Mouse (Mus musculus): ENCODE measurements around the gene Hmgb1. TPM values are rescaled to one million over a fixed set of nuclear protein-coding genes. Genes with fewer than 3 reads are reported as not detected.

Gene Hmgb1
- polyA plus RNA-seq, 1 experiment, result 107 TPM

DNA sequence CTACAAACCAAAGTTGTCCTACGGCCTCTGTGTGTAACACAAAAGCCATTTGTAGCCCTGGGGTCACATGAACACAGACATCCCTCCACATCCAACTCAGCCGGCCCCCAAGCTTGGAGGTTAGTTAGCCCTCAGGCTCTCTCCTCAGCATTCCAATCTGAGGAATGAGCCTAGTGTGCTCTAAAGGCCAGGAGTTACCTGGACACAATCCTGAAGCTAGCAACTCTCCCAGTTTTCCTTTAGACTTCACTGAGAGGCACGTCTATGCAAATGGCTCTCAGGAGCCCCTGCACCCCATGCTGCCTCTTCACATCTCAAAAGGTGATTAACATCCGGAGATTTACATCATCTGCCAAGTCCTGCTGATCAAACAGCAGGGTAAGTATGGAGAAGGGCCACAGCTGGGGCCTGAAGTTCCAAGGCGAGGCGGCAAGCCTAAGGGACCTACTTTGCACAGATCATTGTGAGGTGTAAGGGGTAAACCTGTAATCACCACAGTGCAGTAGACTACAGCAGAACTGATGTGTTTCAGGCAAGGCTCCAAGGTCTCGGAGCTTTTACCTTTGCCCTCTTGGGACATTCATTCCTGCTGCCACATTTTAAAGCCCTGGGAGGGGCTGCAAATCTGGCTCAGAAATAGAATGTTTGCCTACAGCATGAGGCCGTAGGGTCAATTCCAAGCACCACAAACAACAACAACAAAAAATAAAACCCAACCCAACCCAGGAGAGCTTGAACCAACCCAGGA, 13.3 kb downstream of the Hmgb1 start:
- Histone ChIP-seq H3K27me3 (ENCODE audit: control insufficient read depth, insufficient read depth, low read length) (no peaks in the 10 kb centered on the region), H3K27ac (ENCODE audit: control insufficient read depth, insufficient read depth, low read length) (no peak overlapping the region), H3K4me1 (replicated peaks; ENCODE audit: control insufficient read depth, insufficient read depth, low read length) (0 out of 2 replicates have a peak, but pooled peaks cover 2% of the 10 kb centered on the region), H3K36me3 (ENCODE audit: control insufficient read depth, insufficient read depth, low read length) (no peaks in the 10 kb centered on the region), H3K4me3 (ENCODE audit: control insufficient read depth, insufficient read depth, low read length) (no peak overlapping the region)
- WGBS, result 96% methylated on average over 8 of the region's 8 CpGs
- no peak for TF ChIP-seq CTCF (IDR thresholded peaks at IDR 0.05; ENCODE audit: borderline replicate concordance, control insufficient read depth, extremely low read depth, insufficient read depth, low read length, poor library complexity)
- no peak for TF ChIP-seq POLR2A (IDR thresholded peaks at IDR 0.05; ENCODE audit: control insufficient read depth, extremely low read depth, insufficient read depth, low read length, poor library complexity)
- no peak for DNase-seq

DNA sequence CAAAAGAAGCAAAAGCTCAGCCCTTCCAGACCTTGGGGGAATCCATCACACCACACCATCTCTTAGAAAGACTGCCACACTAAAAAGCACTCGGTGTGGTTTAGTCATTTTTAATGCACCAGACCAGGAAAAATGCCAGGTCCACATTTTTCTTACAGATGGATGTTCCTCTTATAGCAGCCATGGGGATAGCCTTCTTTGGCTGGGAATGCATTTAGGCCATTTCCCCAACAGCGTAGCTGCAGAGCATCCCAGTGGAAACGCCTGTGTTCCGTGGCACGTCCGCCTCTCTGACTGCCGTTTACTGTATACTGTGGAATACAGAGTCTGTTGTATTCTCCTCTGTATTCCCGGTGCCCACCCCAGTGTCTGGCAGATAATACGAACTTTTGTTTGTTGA, 15.5 kb downstream of the Hmgb1 start:
- 96% methylated on average over 9 of the region's 9 CpGs for WGBS

DNA sequence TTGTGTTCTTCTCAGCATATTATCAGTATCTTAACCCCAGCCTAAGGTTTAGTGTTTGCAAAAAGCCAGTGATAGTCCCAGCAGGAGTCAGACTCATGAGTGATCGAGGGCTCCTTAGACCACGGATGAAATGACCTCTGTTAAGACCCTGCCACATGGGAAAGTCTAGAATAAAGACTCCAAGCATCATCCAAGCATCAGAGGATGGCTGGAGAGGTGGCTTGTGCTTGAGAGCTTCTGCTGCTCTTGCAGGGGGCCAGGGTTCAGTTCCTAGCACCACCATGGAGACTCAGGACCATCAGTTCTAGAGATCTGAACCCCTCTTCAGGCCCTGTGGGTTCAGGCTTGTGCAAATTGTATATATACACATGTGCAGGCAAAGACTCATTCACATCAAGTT, 16.2 kb downstream of the Hmgb1 start:
- Histone ChIP-seq H3K4me3 (ENCODE audit: control insufficient read depth, insufficient read depth, low read length) (no peak overlapping the region), H3K36me3 (ENCODE audit: control insufficient read depth, insufficient read depth, low read length) (no peaks in the 10 kb centered on the region), H3K4me1 (replicated peaks; ENCODE audit: control insufficient read depth, insufficient read depth, low read length) (no peaks in the 10 kb centered on the region), H3K27me3 (ENCODE audit: control insufficient read depth, insufficient read depth, low read length) (no peaks in the 10 kb centered on the region), H3K27ac (ENCODE audit: control insufficient read depth, insufficient read depth, low read length) (no peak overlapping the region)
- TF ChIP-seq POLR2A (IDR thresholded peaks at IDR 0.05; ENCODE audit: control insufficient read depth, extremely low read depth, insufficient read depth, low read length, poor library complexity) (no peak), CTCF (IDR thresholded peaks at IDR 0.05; ENCODE audit: borderline replicate concordance, control insufficient read depth, extremely low read depth, insufficient read depth, low read length, poor library complexity) (no peak)
- WGBS, result 92% methylated on average over 2 of the region's 2 CpGs
- DNase-seq, result no peak

More for the DNA sequence above, 15.5 kb downstream of the Hmgb1 start:
- no peak overlapping the region for H3K27ac ChIP-seq (ENCODE audit: control insufficient read depth, insufficient read depth, low read length)
- no peaks in the 10 kb centered on the region for H3K36me3 ChIP-seq (ENCODE audit: control insufficient read depth, insufficient read depth, low read length)
- H3K4me3 ChIP-seq (ENCODE audit: control insufficient read depth, insufficient read depth, low read length), result no peak overlapping the region
- H3K4me1 ChIP-seq (replicated peaks; ENCODE audit: control insufficient read depth, insufficient read depth, low read length), result 0 out of 2 replicates have a peak, but pooled peaks cover under 1% of the 10 kb centered on the region
- H3K27me3 ChIP-seq (ENCODE audit: control insufficient read depth, insufficient read depth, low read length), result no peaks in the 10 kb centered on the region
- no peak for DNase-seq
- TF ChIP-seq POLR2A (IDR thresholded peaks at IDR 0.05; ENCODE audit: control insufficient read depth, extremely low read depth, insufficient read depth, low read length, poor library complexity) (no peak), CTCF (IDR thresholded peaks at IDR 0.05; ENCODE audit: borderline replicate concordance, control insufficient read depth, extremely low read depth, insufficient read depth, low read length, poor library complexity) (no peak)

- no peaks in the 10 kb centered on the region for H3K36me3 ChIP-seq (ENCODE audit: control insufficient read depth, insufficient read depth, low read length)
- no peak overlapping the region for H3K27ac ChIP-seq (ENCODE audit: control insufficient read depth, insufficient read depth, low read length)
- H3K4me3 ChIP-seq (ENCODE audit: control insufficient read depth, insufficient read depth, low read length), result no peak overlapping the region
- TF ChIP-seq POLR2A (IDR thresholded peaks at IDR 0.05; ENCODE audit: control insufficient read depth, extremely low read depth, insufficient read depth, low read length, poor library complexity) (no peak), CTCF (IDR thresholded peaks at IDR 0.05; ENCODE audit: borderline replicate concordance, control insufficient read depth, extremely low read depth, insufficient read depth, low read length, poor library complexity) (no peak)
- 98% methylated on average over 10 of the region's 10 CpGs for WGBS
- H3K27me3 ChIP-seq (ENCODE audit: control insufficient read depth, insufficient read depth, low read length), result no peaks in the 10 kb centered on the region
- H3K4me1 ChIP-seq (replicated peaks; ENCODE audit: control insufficient read depth, insufficient read depth, low read length), result 0 out of 2 replicates have a peak, but pooled peaks cover under 1% of the 10 kb centered on the region
- DNase-seq, result no peak
Measured at GRCm38 (mm10) chr5:149166011-149166410, 18.3 kb downstream of the Hmgb1 start.

GRCm38 (mm10) chr5:149164881-149165280, 19.4 kb downstream of the Hmgb1 start:
- Histone ChIP-seq H3K4me1 (replicated peaks; ENCODE audit: control insufficient read depth, insufficient read depth, low read length) (peaks cover 9% of the 10 kb centered on the region), H3K36me3 (ENCODE audit: control insufficient read depth, insufficient read depth, low read length) (no peaks in the 10 kb centered on the region), H3K27me3 (ENCODE audit: control insufficient read depth, insufficient read depth, low read length) (no peaks in the 10 kb centered on the region), H3K27ac (ENCODE audit: control insufficient read depth, insufficient read depth, low read length) (no peak overlapping the region), H3K4me3 (ENCODE audit: control insufficient read depth, insufficient read depth, low read length) (no peak overlapping the region)
- TF ChIP-seq POLR2A (IDR thresholded peaks at IDR 0.05; ENCODE audit: control insufficient read depth, extremely low read depth, insufficient read depth, low read length, poor library complexity) (no peak), CTCF (IDR thresholded peaks at IDR 0.05; ENCODE audit: borderline replicate concordance, control insufficient read depth, extremely low read depth, insufficient read depth, low read length, poor library complexity) (no peak)
- WGBS, result 92% methylated on average over 7 of the region's 7 CpGs
- DNase-seq, result no peak

- Histone ChIP-seq H3K27ac (ENCODE audit: control insufficient read depth, insufficient read depth, low read length) (no peak overlapping the region), H3K4me3 (ENCODE audit: control insufficient read depth, insufficient read depth, low read length) (no peak overlapping the region), H3K4me1 (replicated peaks; ENCODE audit: control insufficient read depth, insufficient read depth, low read length) (peaks cover 9% of the 10 kb centered on the region), H3K36me3 (ENCODE audit: control insufficient read depth, insufficient read depth, low read length) (no peaks in the 10 kb centered on the region), H3K27me3 (ENCODE audit: control insufficient read depth, insufficient read depth, low read length) (no peaks in the 10 kb centered on the region)
- 56% methylated on average over 7 of the region's 7 CpGs for WGBS
- DNase-seq, result no peak
- TF ChIP-seq POLR2A (IDR thresholded peaks at IDR 0.05; ENCODE audit: control insufficient read depth, extremely low read depth, insufficient read depth, low read length, poor library complexity) (no peak), CTCF (IDR thresholded peaks at IDR 0.05; ENCODE audit: borderline replicate concordance, control insufficient read depth, extremely low read depth, insufficient read depth, low read length, poor library complexity) (no peak)
Measured at GRCm38 (mm10) chr5:149162890-149163289, 21.4 kb downstream of the Hmgb1 start.

Measured in thymus, adult 2 months (tissue).